Mouse (Mus musculus) kidney, adult 2 months (tissue): ENCODE measurements at regions not wholly inside any gene's neighbourhood (a gene's known extent, or its start where the extent isn't known, plus 50 kb on each side); places are given as distances from the start of the nearest gene placed in this dataset.

Experiments
- DNase-seq: peaks from one replicate; pipeline ENCODE4 v3.0.0; 2021
- H3K27ac ChIP-seq: fragments of 200-500 bp; 2 replicates; pipeline ENCODE4 v1.5.1; 2012; ENCODE audit warnings: low read depth, low read length, control low read depth, inconsistent platforms; ENCODE audit not compliant: insufficient read depth
- H3K27me3 ChIP-seq: fragments of 200-500 bp; replicated peaks from 2 replicates; pipeline ENCODE4 v1.6.1; 2012; ENCODE audit warnings: mild to moderate bottlenecking, moderate library complexity, low read length, inconsistent platforms; ENCODE audit not compliant: control insufficient read depth, insufficient read depth
- H3K36me3 ChIP-seq: fragments of 200-500 bp; 2 replicates; pipeline ENCODE4 v1.6.1; 2012; ENCODE audit warnings: mild to moderate bottlenecking, moderate library complexity, low read length, inconsistent platforms; ENCODE audit not compliant: control insufficient read depth, insufficient read depth
- H3K4me1 ChIP-seq: fragments of 200-500 bp; 2 replicates; pipeline ENCODE4 v1.6.1; 2011; ENCODE audit warnings: low read length; ENCODE audit not compliant: control insufficient read depth, insufficient read depth
- H3K4me3 ChIP-seq: fragments of 200-500 bp; 2 replicates; pipeline ENCODE4 v1.5.1; 2011; ENCODE audit warnings: mild to moderate bottlenecking, low read depth, low read length, control low read depth; ENCODE audit not compliant: insufficient read depth
- CTCF ChIP-seq: fragments of 200-500 bp; conservative IDR thresholded peaks from 2 replicates; pipeline ENCODE4 v1.5.1; 2011; ENCODE audit warnings: low read depth, mild to moderate bottlenecking, control low read depth, low read length, moderate library complexity, mixed read lengths; ENCODE audit not compliant: insufficient read depth, insufficient read length
- POLR2A ChIP-seq: fragments of 200-500 bp; IDR thresholded peaks from one replicate; pipeline ENCODE4 v1.6.1; 2011; ENCODE audit warnings: low read depth, low read length, control low read depth
- WGBS: fragments of 180-500 bp; shearing (Covaris S2); methylation state at CpG from one replicate; pipeline ENCODE4 v1.1.7; 2018; 5-methylcytosine and 5-hydroxymethylcytosine counted together

DNA sequence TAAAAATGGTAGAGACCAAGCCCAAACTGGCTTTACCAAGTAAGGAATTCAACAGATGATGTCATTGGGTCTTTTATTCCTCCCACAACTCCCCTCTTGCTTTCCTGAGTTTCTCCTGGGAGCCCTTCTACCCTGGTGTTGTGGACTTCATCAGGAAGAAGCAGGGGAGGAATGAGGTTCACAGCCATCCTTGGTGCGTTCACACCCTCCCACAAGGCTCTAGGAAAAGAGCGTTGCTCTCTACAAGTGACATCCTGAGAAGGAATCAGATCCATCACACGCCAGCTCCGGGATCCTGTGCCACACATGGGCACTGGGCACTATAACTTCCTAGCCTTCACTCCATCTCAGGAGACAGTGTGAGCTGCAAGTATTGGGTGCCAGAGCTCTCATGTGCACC is 387.5 kb downstream of the Matn1 start:
- no peak for DNase-seq
- Histone ChIP-seq H3K4me1 (no peaks in the 10 kb centered on the region), H3K4me3 (no peak overlapping the region), H3K27me3 (no peaks in the 10 kb centered on the region), H3K27ac (no peak overlapping the region), H3K36me3 (no peaks in the 10 kb centered on the region)
- no peak for TF ChIP-seq POLR2A
- TF ChIP-seq CTCF, result no peak
- WGBS, result 95% methylated on average over 4 of the region's 4 CpGs

DNA sequence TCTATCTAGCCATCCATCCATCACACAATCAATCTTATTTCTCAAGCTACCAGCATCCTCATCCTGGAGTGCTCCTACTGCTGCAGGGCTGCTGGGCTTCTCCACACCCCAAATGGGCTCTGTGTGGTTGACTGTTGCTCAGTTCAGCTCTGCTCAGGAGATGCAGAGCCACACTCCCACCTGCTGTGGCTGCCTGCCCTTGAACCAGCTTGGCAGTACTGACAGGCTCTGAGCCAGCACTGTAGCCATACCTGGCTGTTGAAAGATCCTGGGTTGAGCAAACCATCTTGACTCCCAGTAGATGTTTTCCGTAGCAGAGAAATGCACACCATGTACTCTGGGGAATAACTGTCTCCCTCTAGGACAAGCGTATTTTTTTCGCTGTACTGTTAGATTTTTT is 392.6 kb downstream of the Matn1 start:
- Histone ChIP-seq H3K27ac (no peak overlapping the region), H3K4me3 (no peak overlapping the region), H3K36me3 (no peaks in the 10 kb centered on the region), H3K27me3 (no peaks in the 10 kb centered on the region), H3K4me1 (no peaks in the 10 kb centered on the region)
- TF ChIP-seq CTCF (no peak), POLR2A (no peak)
- no peak for DNase-seq
- 73% methylated on average over 3 of the region's 3 CpGs for WGBS

DNA sequence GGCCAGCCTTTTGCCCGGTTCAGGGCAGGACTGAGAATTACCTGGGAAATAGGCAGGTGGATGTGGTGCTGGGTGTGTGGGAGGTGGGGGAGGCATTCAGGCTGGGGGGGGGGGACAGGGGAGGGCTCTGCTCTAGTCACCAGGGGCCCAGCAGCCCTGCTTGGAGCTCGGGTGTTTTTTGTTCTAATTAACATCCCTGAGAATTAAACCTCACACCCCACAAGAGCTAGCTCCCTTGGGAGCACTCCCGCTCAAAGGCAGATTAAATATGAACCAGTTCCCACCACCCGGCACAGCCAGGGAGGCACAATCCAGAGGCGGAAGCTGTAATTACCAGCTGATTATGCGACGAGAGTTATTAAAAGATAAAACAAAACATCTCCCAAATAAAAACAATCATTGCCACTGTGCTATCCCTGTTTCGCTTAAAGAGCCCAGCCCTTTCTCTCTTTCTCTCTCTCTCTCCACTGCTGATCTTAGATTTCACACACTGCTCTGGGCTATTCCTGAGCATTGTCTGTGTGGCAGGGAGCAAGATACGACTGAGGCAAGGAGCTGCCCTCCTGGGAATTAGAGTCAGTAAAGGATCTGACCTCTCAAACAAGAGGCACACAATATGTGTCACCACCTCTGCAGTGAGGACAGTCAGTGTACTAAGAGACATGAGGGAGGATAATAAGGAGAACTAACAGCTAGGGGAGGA is 397.0 kb downstream of the Matn1 start:
- H3K4me3 ChIP-seq, result no peak overlapping the region
- no peak for DNase-seq
- no peaks in the 10 kb centered on the region for H3K27me3 ChIP-seq
- H3K27ac ChIP-seq, result no peak overlapping the region
- 25% methylated on average over 9 of the region's 9 CpGs for WGBS
- TF ChIP-seq CTCF (no peak), POLR2A (no peak)
- no peaks in the 10 kb centered on the region for H3K4me1 ChIP-seq
- no peaks in the 10 kb centered on the region for H3K36me3 ChIP-seq

DNA sequence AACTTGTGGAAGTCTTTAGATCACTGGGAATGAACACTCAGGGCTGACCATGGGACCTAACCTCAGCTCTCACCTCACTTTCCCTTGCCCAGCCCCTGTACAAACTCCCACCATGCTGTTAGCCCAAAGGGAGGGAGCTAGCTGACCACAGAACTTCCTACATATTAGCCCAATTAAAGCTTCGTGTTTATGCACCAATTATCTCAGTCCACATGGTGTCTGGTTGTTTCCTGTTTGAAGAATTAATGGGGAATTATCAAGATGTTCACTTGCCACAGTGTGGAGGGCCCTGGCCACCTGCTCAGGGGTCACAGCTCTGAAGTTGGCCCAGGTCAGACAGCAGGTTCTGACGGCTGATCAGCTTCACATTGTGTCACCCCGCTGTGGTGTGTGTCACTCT is 402.5 kb downstream of the Matn1 start:
- no peaks in the 10 kb centered on the region for H3K36me3 ChIP-seq
- no peak for DNase-seq
- H3K27ac ChIP-seq, result no peak overlapping the region
- H3K4me3 ChIP-seq, result no peak overlapping the region
- H3K4me1 ChIP-seq, result no peaks in the 10 kb centered on the region
- WGBS, result 62% methylated on average over 3 of the region's 3 CpGs
- no peaks in the 10 kb centered on the region for H3K27me3 ChIP-seq
- TF ChIP-seq POLR2A, result no peak

DNA sequence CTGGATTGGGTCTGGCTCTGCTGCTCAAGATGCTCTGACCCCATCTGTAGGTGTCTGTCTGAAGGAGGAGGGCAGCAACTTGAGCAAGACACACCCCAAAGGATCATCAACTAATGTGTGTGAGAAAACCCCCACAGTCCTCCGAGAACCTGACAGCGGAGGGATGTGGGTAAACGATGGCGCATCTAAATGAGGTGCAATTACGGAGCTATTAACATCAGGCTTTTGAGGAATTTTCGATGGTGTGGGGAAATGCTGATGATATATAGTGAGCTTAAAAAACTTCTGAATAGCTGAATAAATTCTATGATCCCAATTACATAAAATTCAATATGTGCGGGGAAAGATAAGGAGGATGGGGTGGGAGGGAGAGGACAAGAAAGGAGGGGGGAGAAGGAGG is 406.1 kb downstream of the Matn1 start:
- TF ChIP-seq CTCF (no peak), POLR2A (no peak)

DNA sequence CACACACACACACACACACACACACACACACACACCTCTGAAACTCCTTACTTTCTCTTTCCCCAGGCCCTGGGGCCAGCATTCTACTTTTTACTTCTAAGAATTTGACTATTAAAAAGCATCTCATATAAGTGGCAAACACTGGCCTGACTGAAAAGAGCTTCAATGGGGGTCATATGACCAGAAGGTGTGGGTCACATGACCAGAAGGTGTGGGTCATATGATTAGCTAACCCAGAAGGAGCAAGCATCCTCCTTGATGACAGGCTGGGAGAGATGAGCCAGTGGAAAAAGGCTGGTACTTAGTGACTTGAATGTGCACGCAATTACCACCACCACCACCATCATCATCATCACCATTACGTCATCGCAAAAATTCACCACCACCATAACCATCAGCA is 410.7 kb downstream of the Matn1 start:
- no peak for TF ChIP-seq CTCF
- TF ChIP-seq POLR2A, result no peak
- DNase-seq, result no peak
- WGBS, result 95% methylated on average over 3 of the region's 3 CpGs
- Histone ChIP-seq H3K27me3 (no peaks in the 10 kb centered on the region), H3K4me1 (no peaks in the 10 kb centered on the region), H3K27ac (no peak overlapping the region), H3K36me3 (no peaks in the 10 kb centered on the region), H3K4me3 (no peak overlapping the region)

More for the DNA sequence above, 406.1 kb downstream of the Matn1 start:
- 24% methylated on average over 7 of the region's 7 CpGs for WGBS
- Histone ChIP-seq H3K27ac (no peak overlapping the region), H3K27me3 (no peaks in the 10 kb centered on the region), H3K36me3 (no peaks in the 10 kb centered on the region), H3K4me1 (no peaks in the 10 kb centered on the region), H3K4me3 (no peak overlapping the region)
- no peak for DNase-seq

DNA sequence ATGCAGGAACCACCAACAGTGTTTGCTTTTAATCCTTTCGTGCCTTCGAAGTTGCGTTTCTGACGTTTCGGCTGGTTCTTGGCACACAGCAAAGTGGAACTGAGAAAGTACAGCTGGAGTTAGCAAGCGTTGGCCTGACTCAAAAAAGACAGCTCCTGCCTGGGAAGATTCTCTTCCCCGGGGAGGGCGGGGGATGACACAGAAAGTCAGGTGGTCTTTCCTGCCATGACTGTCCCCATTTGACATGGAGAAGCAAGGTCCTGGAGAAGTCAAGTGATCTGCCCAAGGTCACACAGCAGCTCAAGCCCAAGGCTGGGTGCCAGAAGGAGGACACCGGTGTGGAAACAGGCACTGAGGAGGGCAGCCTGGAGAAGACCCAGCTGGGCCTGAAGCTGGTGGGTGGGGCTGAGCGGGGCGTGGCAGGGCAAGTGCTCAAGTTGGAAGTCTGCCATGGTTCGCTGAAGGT is 411.4 kb downstream of the Matn1 start:
- DNase-seq, result no peak
- Histone ChIP-seq H3K27ac (no peak overlapping the region), H3K4me3 (no peak overlapping the region), H3K27me3 (no peaks in the 10 kb centered on the region), H3K36me3 (no peaks in the 10 kb centered on the region), H3K4me1 (no peaks in the 10 kb centered on the region)
- 73% methylated on average over 12 of the region's 12 CpGs for WGBS
- no peak for TF ChIP-seq CTCF
- no peak for TF ChIP-seq POLR2A

DNA sequence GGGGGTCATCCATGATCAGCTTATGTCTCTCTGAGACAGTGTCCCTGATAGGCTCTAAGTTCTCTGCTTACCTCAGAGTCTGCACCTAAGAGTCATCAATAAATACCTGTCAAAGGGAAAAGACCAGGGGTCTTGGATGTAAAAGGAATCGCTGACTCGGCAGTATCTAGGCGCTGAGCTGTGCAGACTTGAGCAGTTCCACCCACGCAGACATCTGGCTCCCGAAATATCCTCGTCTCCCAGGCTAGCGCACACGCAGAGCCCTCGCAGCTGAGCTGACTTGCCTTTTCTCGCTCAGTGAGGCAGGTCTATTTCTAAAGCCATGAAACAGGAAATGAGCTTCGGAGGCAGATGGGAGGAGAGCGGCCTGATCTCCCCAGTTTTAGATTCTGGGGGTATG is 412.1 kb downstream of the Matn1 start:
- H3K27ac ChIP-seq, result no peak overlapping the region
- DNase-seq, result no peak
- H3K27me3 ChIP-seq, result no peaks in the 10 kb centered on the region
- WGBS, result 39% methylated on average over 12 of the region's 12 CpGs
- H3K4me3 ChIP-seq, result no peak overlapping the region
- H3K4me1 ChIP-seq, result no peaks in the 10 kb centered on the region
- no peaks in the 10 kb centered on the region for H3K36me3 ChIP-seq
- TF ChIP-seq CTCF, result no peak
- no peak for TF ChIP-seq POLR2A
